Mouse (Mus musculus): ENCODE data around the gene Rac2.

DNA sequence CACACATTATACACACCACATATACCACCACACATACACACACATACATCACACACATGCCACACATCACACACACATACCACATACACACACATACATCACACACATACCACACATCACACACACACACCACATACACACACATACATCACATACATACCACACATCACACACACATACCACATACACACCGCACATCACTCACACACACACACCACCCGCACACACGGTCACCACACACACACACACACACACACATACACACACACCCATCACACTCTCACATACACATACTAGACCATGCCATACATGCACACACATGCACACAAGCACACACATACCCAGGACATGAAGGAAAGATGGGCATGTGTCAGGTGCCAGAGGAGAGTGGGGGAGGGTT lies 9.2 kb downstream of the Rac2 start:
- TF ChIP-seq CTCF (IDR thresholded peaks at IDR 0.05; ENCODE audit: borderline replicate concordance, control insufficient read depth, extremely low read depth, insufficient read depth, low read length, poor library complexity): no peak
- TF ChIP-seq POLR2A (IDR thresholded peaks at IDR 0.05; ENCODE audit: control insufficient read depth, extremely low read depth, insufficient read depth, low read length, poor library complexity): no peak

Data from thymus, adult 2 months (tissue).